Mouse (Mus musculus): ENCODE measurements around the gene Pten. TPM values are rescaled to one million over a fixed set of nuclear protein-coding genes. Genes with fewer than 3 reads are reported as not detected.
A peak's percentile ranks its signal among the peaks of the same experiment; 100 is the strongest.
"Not testable (repeated sequence)": the region's sequence is repeated elsewhere in the genome, so short reads cannot be mapped to it uniquely, and the experiment has no call there.

Gene Pten
- total RNA-seq, 2 experiments from 2014 or later = 146 to 150 TPM

GRCm38 (mm10) chr19:32752357-32752756, 4.9 kb upstream of the Pten start:
- intact Hi-C loops (cut with DNase I) = no loop called here

GRCm38 (mm10) chr19:32753386-32753785, 3.9 kb upstream of the Pten start:
- intact Hi-C loops (cut with DNase I) = no loop called here
- DNase-seq (ENCODE audit: low spot score in 2 of 2) = no peak

More at GRCm38 (mm10) chr19:32752357-32752756, 4.9 kb upstream of the Pten start:
- no peak for DNase-seq (ENCODE audit: low spot score in 2 of 2)

- intact Hi-C loops (cut with DNase I) = no loop called here
- no peak for DNase-seq (ENCODE audit: low spot score in 2 of 2)
Measured at GRCm38 (mm10) chr19:32754188-32755000, 2.9 kb upstream of the Pten start.

- intact Hi-C loops (cut with DNase I) = loop anchor here (5.0 kb wide), 3 partner anchors 197 to 562 kb away; no protein-coding TSS in a partner anchor
- DNase-seq (ENCODE audit: low spot score in 2 of 2) = no peak
Measured at GRCm38 (mm10) chr19:32755104-32755791, 2.0 kb upstream of the Pten start.

GRCm38 (mm10) chr19:32755792-32756635, 1.3 kb upstream of the Pten start:
- DNase-seq (ENCODE audit: low spot score in 2 of 2) = peak; percentile 97
- intact Hi-C loops (cut with DNase I) = loop anchor here (1.0 to 5.0 kb wide), 6 partner anchors 44 to 561 kb away; no protein-coding TSS in a partner anchor

GRCm38 (mm10) chr19:32756636-32756899, 729 bp upstream of the Pten start:
- DNase-seq (ENCODE audit: low spot score in 2 of 2) = no peak
- intact Hi-C loops (cut with DNase I) = loop anchor here (1.0 to 5.0 kb wide), 6 partner anchors 44 to 561 kb away; no protein-coding TSS in a partner anchor

GRCm38 (mm10) chr19:32757831-32758792, 815 bp downstream of the Pten start:
- peak; percentile 33 to 50 for DNase-seq (ENCODE audit: low spot score in 2 of 2)
- intact Hi-C loops (cut with DNase I) = loop anchor here (2.0 to 5.0 kb wide), 5 partner anchors 153 to 559 kb away; no protein-coding TSS in a partner anchor

- intact Hi-C loops (cut with DNase I) = loop anchor here (5.0 kb wide), 3 partner anchors 194 to 559 kb away; no protein-coding TSS in a partner anchor
- no peak for DNase-seq (ENCODE audit: low spot score in 2 of 2)
Measured at GRCm38 (mm10) chr19:32758793-32759161, 1.5 kb downstream of the Pten start.

GRCm38 (mm10) chr19:32759357-32760024, 2.2 kb downstream of the Pten start:
- intact Hi-C loops (cut with DNase I) = loop anchor here (5.0 kb wide), 4 partner anchors 38 to 558 kb away; no protein-coding TSS in a partner anchor
- DNase-seq (ENCODE audit: low spot score in 2 of 2) = no peak

GRCm38 (mm10) chr19:32760499-32760898, 3.2 kb downstream of the Pten start:
- DNase-seq (ENCODE audit: low spot score in 2 of 2) = no peak
- intact Hi-C loops (cut with DNase I) = loop anchor here (5.0 kb wide), 1 partner anchor 37 kb away; no protein-coding TSS in a partner anchor

GRCm38 (mm10) chr19:32761162-32761561, 3.9 kb downstream of the Pten start:
- intact Hi-C loops (cut with DNase I) = loop anchor here (5.0 kb wide), 1 partner anchor 36 kb away; no protein-coding TSS in a partner anchor

GRCm38 (mm10) chr19:32762493-32762892, 5.2 kb downstream of the Pten start:
- intact Hi-C loops (cut with DNase I) = loop anchor here (5.0 kb wide), 1 partner anchor 35 kb away; no protein-coding TSS in a partner anchor
- no peak for DNase-seq (ENCODE audit: low spot score in 2 of 2)

More at GRCm38 (mm10) chr19:32761162-32761561, 3.9 kb downstream of the Pten start:
- no peak for DNase-seq (ENCODE audit: low spot score in 2 of 2)

GRCm38 (mm10) chr19:32778411-32778810, 21.1 kb downstream of the Pten start:
- DNase-seq (ENCODE audit: low spot score in 2 of 2) = no peak
- intact Hi-C loops (cut with DNase I) = no loop called here

- intact Hi-C loops (cut with DNase I) = no loop called here
- no peak for DNase-seq (ENCODE audit: low spot score in 2 of 2)
Measured at GRCm38 (mm10) chr19:32779131-32779530, 21.8 kb downstream of the Pten start.

GRCm38 (mm10) chr19:32781305-32782071, 24.2 kb downstream of the Pten start:
- intact Hi-C loops (cut with DNase I) = no loop called here
- DNase-seq (ENCODE audit: low spot score in 2 of 2) = no peak

- DNase-seq (ENCODE audit: low spot score in 2 of 2) = peak in 1 of 2 experiments; percentile 48
- intact Hi-C loops (cut with DNase I) = not testable (repeated sequence)
Measured at GRCm38 (mm10) chr19:32787388-32787787, 30.1 kb downstream of the Pten start.

GRCm38 (mm10) chr19:32788016-32788415, 30.7 kb downstream of the Pten start:
- DNase-seq (ENCODE audit: low spot score in 2 of 2); intact Hi-C loops (cut with DNase I): not testable (repeated sequence)

All from left cerebral cortex, postnatal 25 days (tissue).